Mouse (Mus musculus) small intestine, adult 2 months (tissue): ENCODE data around the gene Cdc34b. TPM values are rescaled to one million over a fixed set of nuclear protein-coding genes. Genes with fewer than 3 reads are reported as not detected.

Source experiments
- H3K27ac ChIP-seq: fragments of 200-500 bp; 2 replicates; pipeline ENCODE4 v1.5.1; 2012; ENCODE audit warnings: low read depth, low read length, control low read depth, inconsistent platforms; ENCODE audit not compliant: insufficient read depth
- H3K27me3 ChIP-seq: fragments of 200-500 bp; 2 replicates; pipeline ENCODE4 v1.6.1; 2012; ENCODE audit warnings: mild to moderate bottlenecking, moderate library complexity, low read length, inconsistent platforms; ENCODE audit not compliant: control insufficient read depth, insufficient read depth
- H3K36me3 ChIP-seq: fragments of 200-500 bp; 2 replicates; pipeline ENCODE4 v1.6.1; 2012; ENCODE audit warnings: mild to moderate bottlenecking, low read length, control low read depth, inconsistent platforms; ENCODE audit not compliant: control insufficient read depth, insufficient read depth
- H3K4me1 ChIP-seq: fragments of 200-500 bp; 2 replicates; pipeline ENCODE4 v1.6.1; 2012; ENCODE audit warnings: low read length, inconsistent platforms, mixed read lengths; ENCODE audit not compliant: control insufficient read depth, insufficient read depth, insufficient read length
- H3K4me3 ChIP-seq: fragments of 200-500 bp; 2 replicates; pipeline ENCODE4 v1.5.1; 2012; ENCODE audit warnings: low read depth, mild to moderate bottlenecking, control low read depth, inconsistent platforms, low read length, moderate library complexity
- CTCF ChIP-seq: fragments of 200-500 bp; IDR thresholded peaks from 2 replicates; pipeline ENCODE4 v1.5.1; 2012; ENCODE audit warnings: low read depth, mild to moderate bottlenecking, control low read depth, inconsistent platforms, low read length, moderate library complexity, mixed read lengths; ENCODE audit not compliant: insufficient replicate concordance, insufficient read length; ENCODE audit errors: extremely low read depth
- POLR2A ChIP-seq: fragments of 200-500 bp; IDR thresholded peaks from 2 replicates; pipeline ENCODE4 v1.6.1; 2012; ENCODE audit warnings: low read depth, mild to moderate bottlenecking, control low read depth, inconsistent platforms, low read length, moderate library complexity
- WGBS: fragments of 180-500 bp; shearing (Covaris S2); methylation state at CpG from one replicate; pipeline ENCODE4 v1.1.7; 2018; 5-methylcytosine and 5-hydroxymethylcytosine counted together
- polyA plus RNA-seq: library from polyadenylated mRNA; depleted of rRNA; stranded (reverse); fragments of >200 nt; gene quantifications from 2 replicates; pipeline ENCODE4 v1.2.3, GENCODE M21; 2012

The Cdc34b gene
- polyA plus RNA-seq, 1 experiment: 0.13 TPM

DNA sequence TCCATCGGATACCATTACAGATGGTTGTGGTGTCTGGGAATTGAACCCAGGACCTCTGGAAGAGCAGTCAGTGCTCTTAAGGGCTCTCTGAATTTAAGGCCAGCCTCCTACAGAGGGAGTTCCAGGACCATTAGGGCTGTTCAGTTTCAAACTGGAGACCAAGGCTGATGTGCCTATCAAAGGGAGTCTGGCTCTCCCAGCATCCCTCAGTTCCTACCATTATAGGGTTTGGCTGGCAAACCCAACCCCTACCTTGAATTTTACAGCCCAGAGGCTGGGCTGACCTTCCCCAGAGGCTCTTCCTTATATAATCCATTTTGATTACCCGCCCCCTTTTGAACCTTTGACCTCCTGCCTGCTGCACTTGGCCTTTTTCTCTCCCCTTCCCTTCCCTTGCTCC is 5.8 kb upstream of the Cdc34b start:
- WGBS: 57% methylated on average over 2 of the region's 2 CpGs
- no peak for TF ChIP-seq POLR2A
- TF ChIP-seq CTCF: no peak
- Histone ChIP-seq H3K27me3 (no peaks in the 10 kb centered on the region), H3K36me3 (no peaks in the 10 kb centered on the region), H3K27ac (no peak overlapping the region), H3K4me3 (no peak overlapping the region), H3K4me1 (peaks cover 2% of the 10 kb centered on the region; the same call in 1 of the 2 replicates)

DNA sequence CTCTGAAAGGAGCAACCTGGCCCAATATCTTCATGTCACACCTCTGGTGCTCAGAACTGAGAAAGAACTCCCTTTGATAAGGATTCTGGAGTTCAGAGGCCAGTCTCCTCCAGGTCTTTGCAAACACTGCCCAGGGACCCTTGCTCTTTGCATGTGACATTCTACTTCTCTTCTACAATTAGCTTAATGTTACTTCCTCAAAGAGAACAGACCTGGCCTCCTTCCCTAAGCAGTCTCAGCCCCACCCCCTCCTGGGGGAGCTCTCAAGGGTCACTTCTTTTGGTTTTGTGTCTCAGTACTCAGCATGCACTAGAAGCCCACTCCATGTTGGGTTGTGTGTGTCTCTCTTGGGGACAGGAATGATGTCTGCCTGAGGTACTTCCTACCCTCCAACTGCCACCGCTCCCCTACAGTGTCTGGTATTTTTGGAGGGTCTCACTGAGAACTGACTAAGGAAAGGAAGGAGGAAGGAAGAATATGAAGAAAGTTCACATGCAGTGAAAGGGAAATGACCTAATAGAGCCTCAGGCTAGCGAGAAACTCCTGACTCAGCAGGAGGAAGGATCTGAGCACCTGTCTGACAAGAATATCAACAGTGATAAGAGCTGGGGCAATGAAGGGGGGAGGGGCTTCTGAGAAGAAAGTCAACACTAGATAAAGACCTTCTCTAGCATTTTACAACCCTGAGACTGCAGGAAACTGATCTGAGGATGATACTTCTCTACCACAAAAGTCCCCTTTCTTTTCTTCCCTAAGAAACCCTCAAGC is 11.5 kb downstream of the Cdc34b start:
- 21% methylated on average over 2 of the region's 2 CpGs for WGBS
- H3K36me3 ChIP-seq: peaks cover 25% of the 10 kb centered on the region
- H3K4me1 ChIP-seq: peaks cover 26% of the 10 kb centered on the region; the same call in 1 of the 2 replicates
- no peaks in the 10 kb centered on the region for H3K27me3 ChIP-seq
- no peak for TF ChIP-seq CTCF
- no peak overlapping the region for H3K4me3 ChIP-seq
- H3K27ac ChIP-seq: peak overlapping the region; percentile 98

DNA sequence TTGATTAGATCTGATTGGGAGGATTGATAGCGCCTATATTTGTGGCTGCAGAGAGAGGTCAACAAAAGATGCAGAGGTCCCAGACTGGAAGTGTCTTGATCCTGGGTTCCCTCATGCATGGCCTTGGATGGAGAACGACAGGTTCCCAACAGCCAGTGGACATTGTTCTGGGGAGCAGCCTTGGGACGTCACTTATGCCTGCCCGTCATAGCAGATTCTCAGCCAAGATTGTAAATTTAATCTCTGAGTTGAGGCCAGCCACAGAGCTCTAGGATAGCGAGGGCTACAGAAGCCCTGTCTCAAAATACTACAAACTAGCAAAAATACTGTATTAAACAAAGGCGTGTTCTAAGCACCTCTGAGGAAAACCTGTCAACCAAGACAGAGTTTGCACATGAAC is 18.3 kb downstream of the Cdc34b start:
- no peak for TF ChIP-seq POLR2A
- no peak for TF ChIP-seq CTCF
- Histone ChIP-seq H3K4me3 (peak overlapping the region; percentile 74), H3K27ac (peak overlapping the region; percentile 100), H3K27me3 (no peaks in the 10 kb centered on the region), H3K4me1 (peaks cover 16% of the 10 kb centered on the region; the same call in 1 of the 2 replicates), H3K36me3 (peaks cover 23% of the 10 kb centered on the region)
- 32% methylated on average over 6 of the region's 6 CpGs for WGBS

DNA sequence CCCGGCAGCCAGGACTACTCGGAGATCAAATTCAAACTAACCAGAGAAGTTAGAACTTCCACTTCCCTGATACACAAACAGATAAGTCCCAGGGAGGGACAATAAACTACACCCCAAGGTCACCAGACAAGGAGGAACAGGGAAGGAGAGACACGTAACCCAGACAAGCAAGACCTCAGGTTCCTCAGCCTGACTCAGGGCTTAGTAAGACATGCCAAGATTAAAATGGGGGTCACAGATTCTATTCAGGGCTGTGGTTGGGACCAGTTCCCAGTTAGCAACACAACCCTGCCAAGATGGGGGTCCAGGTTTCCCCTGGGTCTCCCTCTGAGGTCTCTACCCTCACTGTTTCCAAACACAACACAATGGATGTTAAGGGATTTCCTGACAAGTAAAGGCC is 18.8 kb downstream of the Cdc34b start:
- peak overlapping the region; percentile 100 for H3K27ac ChIP-seq
- peaks cover 19% of the 10 kb centered on the region for H3K36me3 ChIP-seq
- H3K4me1 ChIP-seq: peaks cover 16% of the 10 kb centered on the region; the same call in 1 of the 2 replicates
- H3K4me3 ChIP-seq: peak overlapping the region; percentile 74
- no peaks in the 10 kb centered on the region for H3K27me3 ChIP-seq
- 26% methylated on average over 3 of the region's 3 CpGs for WGBS
- TF ChIP-seq CTCF (no peak), POLR2A (no peak; the same call in 1 of the 2 replicates)

DNA sequence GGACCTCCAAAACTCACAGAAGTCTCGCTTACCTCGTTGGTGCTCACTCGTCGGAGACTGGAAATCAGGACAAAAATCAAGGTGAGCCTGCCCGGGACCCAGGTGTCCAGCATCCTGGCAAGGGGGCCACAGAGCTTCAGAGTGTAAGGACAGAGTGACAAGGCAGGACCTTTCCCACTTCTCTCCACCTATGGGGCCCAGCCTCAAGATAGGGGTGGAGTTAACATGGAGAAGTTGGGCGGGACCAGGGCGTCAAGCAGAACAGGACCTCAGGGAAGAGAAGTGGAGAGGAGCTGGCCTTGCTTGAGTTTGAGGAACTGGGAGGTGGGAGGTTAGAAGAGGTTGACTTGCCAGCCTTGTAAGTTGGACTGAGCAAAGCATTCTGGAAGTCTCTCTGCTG is 19.2 kb downstream of the Cdc34b start:
- 27% methylated on average over 7 of the region's 7 CpGs for WGBS
- Histone ChIP-seq H3K27me3 (no peaks in the 10 kb centered on the region), H3K4me3 (peak overlapping the region; percentile 74), H3K36me3 (peaks cover 15% of the 10 kb centered on the region), H3K4me1 (peaks cover 16% of the 10 kb centered on the region; the same call in 1 of the 2 replicates), H3K27ac (peak overlapping the region; percentile 100)
- TF ChIP-seq CTCF (no peak), POLR2A (peak; percentile 45)

DNA sequence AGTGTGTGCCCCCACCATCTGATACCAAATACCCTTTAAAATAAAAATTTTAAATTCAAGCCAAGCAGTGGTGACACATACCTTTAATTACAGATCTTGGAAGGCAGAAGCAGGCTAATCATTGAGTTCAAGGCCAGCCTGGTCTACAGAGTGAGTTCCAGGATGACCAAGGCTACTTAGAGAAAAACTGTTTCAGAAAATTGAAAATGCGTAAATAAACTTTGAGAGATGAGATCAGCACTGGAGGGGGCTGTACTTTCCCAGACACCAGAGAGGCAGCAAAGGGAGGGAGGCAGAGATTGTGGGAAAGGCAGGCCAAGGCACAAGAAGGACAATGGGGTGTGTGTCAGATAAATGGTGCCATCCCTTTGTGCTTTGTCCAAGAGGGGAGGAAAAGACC is 20.7 kb downstream of the Cdc34b start:
- WGBS: 83% methylated on average over 1 of the region's 1 CpGs
- TF ChIP-seq CTCF (no peak), POLR2A (no peak)

DNA sequence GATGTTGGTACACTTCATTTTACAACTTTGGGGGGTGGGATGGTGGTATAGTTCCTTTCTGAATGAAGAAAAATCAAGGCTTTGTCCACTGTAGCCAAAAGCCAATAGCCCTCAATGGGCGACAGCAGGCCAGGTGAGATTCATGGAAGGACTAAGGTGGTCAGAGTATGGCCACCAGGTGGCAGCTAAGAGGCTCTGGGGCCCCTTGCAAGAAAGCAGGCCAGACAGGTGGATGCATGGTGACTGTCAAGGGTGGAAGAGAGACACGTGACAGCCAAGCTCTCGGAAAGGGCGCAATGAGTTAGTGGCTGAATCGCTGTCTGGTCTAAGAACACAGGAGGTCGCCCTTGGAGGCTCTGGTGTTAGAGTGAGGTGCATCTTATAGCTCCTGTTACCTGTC is 21.2 kb downstream of the Cdc34b start:
- Histone ChIP-seq H3K4me3 (no peak overlapping the region), H3K27ac (no peak overlapping the region), H3K4me1 (peaks cover 10% of the 10 kb centered on the region; the same call in 1 of the 2 replicates), H3K27me3 (no peaks in the 10 kb centered on the region), H3K36me3 (no peaks in the 10 kb centered on the region)
- TF ChIP-seq CTCF: peak; percentile 61; the same call in 1 of the 2 replicates
- TF ChIP-seq POLR2A: no peak
- WGBS: 32% methylated on average over 6 of the region's 6 CpGs

More for the DNA sequence above, 20.7 kb downstream of the Cdc34b start:
- H3K4me3 ChIP-seq: no peak overlapping the region
- peaks cover 3% of the 10 kb centered on the region for H3K36me3 ChIP-seq
- H3K27me3 ChIP-seq: no peaks in the 10 kb centered on the region
- no peak overlapping the region for H3K27ac ChIP-seq
- H3K4me1 ChIP-seq: peaks cover 14% of the 10 kb centered on the region; the same call in 1 of the 2 replicates
